Mouse (Mus musculus) liver, embryonic 12.5 days (tissue): ENCODE results near the gene Plxnd1. TPM values are rescaled to one million over a fixed set of nuclear protein-coding genes. Genes with fewer than 3 reads are reported as not detected.

Experiments used
- ATAC-seq: fragments of 200-750 bp; cut with Nextera tagmentation; 2 replicates; pipeline ENCODE4 v1.8.0; 2017; ENCODE audit warnings: moderate number of reproducible peaks, mild to moderate bottlenecking, moderate library complexity
- H3K27ac ChIP-seq: fragments of 300-500 bp; sonication (generic); 2 replicates; pipeline ENCODE4 v1.5.1; 2016; ENCODE audit warnings: mild to moderate bottlenecking
- H3K27me3 ChIP-seq: fragments of 300-500 bp; sonication (generic); replicated peaks from 2 replicates; pipeline ENCODE4 v1.6.1; 2016; ENCODE audit warnings: mild to moderate bottlenecking, moderate library complexity
- H3K36me3 ChIP-seq: fragments of 300-500 bp; sonication (generic); 2 replicates; pipeline ENCODE4 v1.6.1; 2016; ENCODE audit warnings: mild to moderate bottlenecking, moderate library complexity
- H3K4me1 ChIP-seq: fragments of 300-500 bp; sonication (generic); 2 replicates; pipeline ENCODE4 v1.6.1; 2016
- H3K4me2 ChIP-seq: fragments of 300-500 bp; sonication (generic); 2 replicates; pipeline ENCODE4 v1.6.1; 2016; ENCODE audit warnings: mild to moderate bottlenecking, moderate library complexity
- H3K4me3 ChIP-seq: fragments of 300-500 bp; sonication (generic); 2 replicates; pipeline ENCODE4 v1.5.1; 2016; ENCODE audit warnings: mild to moderate bottlenecking, moderate library complexity
- H3K9ac ChIP-seq: fragments of 300-500 bp; sonication (generic); 2 replicates; pipeline ENCODE4 v1.6.1; 2016; ENCODE audit warnings: mild to moderate bottlenecking, moderate library complexity
- H3K9me3 ChIP-seq: fragments of 300-500 bp; sonication (generic); replicated peaks from 2 replicates; pipeline ENCODE4 v1.6.1; 2016; ENCODE audit warnings: mild to moderate bottlenecking, moderate library complexity
- WGBS: fragments of 180-500 bp; shearing (Covaris S2); methylation state at CpG from one replicate; pipeline ENCODE4 v1.1.7; 2016; ENCODE audit not compliant: insufficient replicate concordance; 5-methylcytosine and 5-hydroxymethylcytosine counted together
- polyA plus RNA-seq: library from polyadenylated mRNA; unstranded; fragments of >200 nt; fragmentation: Nextera tagmentation; extraction: Ambion mirVana; gene quantifications from 2 replicates; pipeline ENCODE4 v1.2.1, GENCODE M21; 2016

Gene Plxnd1
- polyA plus RNA-seq, 1 experiment from 2014 or later: 16.2 TPM

DNA sequence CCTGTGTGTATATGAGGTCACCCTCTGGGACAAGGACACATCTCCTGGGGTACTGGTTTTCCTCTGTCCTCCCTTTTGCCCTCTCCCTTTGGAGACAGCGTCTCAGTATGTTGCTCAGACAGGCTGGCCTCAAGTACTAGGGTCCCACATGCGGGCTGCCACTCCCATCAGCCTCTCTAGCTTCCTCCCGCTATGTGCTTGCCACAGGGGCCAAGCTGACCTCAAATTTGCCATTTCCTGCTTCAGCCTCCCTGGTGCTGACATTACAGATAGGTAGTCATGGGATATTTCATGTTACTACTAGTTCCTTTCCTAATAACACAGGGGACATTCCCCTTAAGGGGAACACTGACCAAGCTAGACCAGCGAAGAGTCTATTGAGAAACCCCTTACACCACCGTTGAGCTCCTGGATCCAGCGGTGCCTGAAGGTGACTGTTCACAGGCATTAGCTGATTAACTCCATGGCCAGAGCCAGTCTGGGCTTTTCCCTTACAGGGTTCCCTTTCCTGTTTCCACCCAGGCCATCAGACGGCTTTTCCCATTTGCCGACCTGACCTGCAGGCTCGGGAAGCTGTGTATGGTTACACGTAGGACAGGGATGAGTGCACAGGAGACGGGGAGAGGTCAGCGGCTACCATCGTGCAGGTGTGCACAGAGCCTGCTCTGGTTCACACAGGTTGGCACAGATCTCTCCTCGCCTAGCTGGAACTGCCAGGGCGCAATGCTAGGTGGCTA is 21.5 kb downstream of the Plxnd1 start:
- no peak overlapping the region for H3K4me2 ChIP-seq
- peaks cover 22% of the 10 kb centered on the region; the same call in 1 of the 2 replicates for H3K4me1 ChIP-seq
- H3K36me3 ChIP-seq: peaks cover 3% of the 10 kb centered on the region
- H3K27me3 ChIP-seq: no peaks in the 10 kb centered on the region
- H3K4me3 ChIP-seq: no peak overlapping the region
- ATAC-seq: no peak
- H3K9me3 ChIP-seq: no peaks in the 10 kb centered on the region
- 75% methylated on average over 15 of the region's 15 CpGs for WGBS
- H3K9ac ChIP-seq: no peak overlapping the region
- H3K27ac ChIP-seq: no peak overlapping the region

- H3K36me3 ChIP-seq: peaks cover under 1% of the 10 kb centered on the region
- ATAC-seq: no peak
- no peak overlapping the region for H3K4me3 ChIP-seq
- 66% methylated on average over 7 of the region's 7 CpGs for WGBS
- H3K9ac ChIP-seq: no peak overlapping the region
- H3K4me2 ChIP-seq: no peak overlapping the region
- H3K9me3 ChIP-seq: no peaks in the 10 kb centered on the region
- H3K27ac ChIP-seq: no peak overlapping the region
- H3K27me3 ChIP-seq: no peaks in the 10 kb centered on the region
- peaks cover 23% of the 10 kb centered on the region; the same call in 1 of the 2 replicates for H3K4me1 ChIP-seq
These were observed 22.6 kb downstream of the Plxnd1 start for GRCm38 (mm10) chr6:115972083-115972764.

GRCm38 (mm10) chr6:115971273-115972060 is 23.3 kb downstream of the Plxnd1 start:
- H3K4me2 ChIP-seq: no peak overlapping the region
- no peak for ATAC-seq
- WGBS: 71% methylated on average over 13 of the region's 13 CpGs
- H3K27me3 ChIP-seq: no peaks in the 10 kb centered on the region
- H3K9me3 ChIP-seq: no peaks in the 10 kb centered on the region
- H3K27ac ChIP-seq: no peak overlapping the region
- no peak overlapping the region for H3K9ac ChIP-seq
- H3K36me3 ChIP-seq: no peaks in the 10 kb centered on the region; the same call in none of the 2 replicates
- H3K4me1 ChIP-seq: peaks cover 23% of the 10 kb centered on the region; the same call in 1 of the 2 replicates
- no peak overlapping the region for H3K4me3 ChIP-seq

DNA sequence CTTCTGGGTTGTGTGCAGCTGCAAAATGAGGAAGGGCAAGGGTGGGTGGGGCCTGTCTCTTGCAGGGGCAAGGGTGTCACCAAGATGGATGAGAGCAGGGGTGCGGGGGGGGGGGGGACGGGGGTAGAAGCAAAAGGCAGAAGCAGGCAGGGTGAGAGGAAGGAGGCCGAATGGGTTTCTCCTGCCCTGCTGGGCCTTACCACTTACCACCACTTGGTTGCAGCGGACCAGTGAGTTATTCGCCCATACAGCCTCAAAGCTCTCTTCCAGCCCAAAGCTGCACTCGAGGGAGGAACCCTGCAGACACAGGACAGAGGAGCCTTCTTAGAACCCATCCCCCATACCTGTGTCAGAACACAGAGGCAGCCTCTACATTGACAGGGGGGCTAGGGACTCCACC is 24.9 kb downstream of the Plxnd1 start:
- WGBS: 37% methylated on average over 4 of the region's 6 CpGs
- no peaks in the 10 kb centered on the region for H3K27me3 ChIP-seq
- H3K36me3 ChIP-seq: no peaks in the 10 kb centered on the region; the same call in 1 of the 2 replicates
- H3K9ac ChIP-seq: no peak overlapping the region
- H3K4me1 ChIP-seq: peaks cover 23% of the 10 kb centered on the region; the same call in 1 of the 2 replicates
- ATAC-seq: no peak
- H3K4me2 ChIP-seq: no peak overlapping the region
- H3K27ac ChIP-seq: no peak overlapping the region
- no peak overlapping the region for H3K4me3 ChIP-seq
- no peaks in the 10 kb centered on the region for H3K9me3 ChIP-seq

- Histone ChIP-seq H3K4me2 (no peak overlapping the region), H3K4me3 (no peak overlapping the region), H3K27ac (no peak overlapping the region), H3K36me3 (peaks cover under 1% of the 10 kb centered on the region; the same call in 1 of the 2 replicates), H3K9me3 (no peaks in the 10 kb centered on the region), H3K9ac (no peak overlapping the region), H3K27me3 (no peaks in the 10 kb centered on the region), H3K4me1 (peaks cover 23% of the 10 kb centered on the region; the same call in 1 of the 2 replicates)
- no peak for ATAC-seq
- 68% methylated on average over 9 of the region's 9 CpGs for WGBS
These were observed 25.7 kb downstream of the Plxnd1 start for GRCm38 (mm10) chr6:115969103-115969502.

DNA sequence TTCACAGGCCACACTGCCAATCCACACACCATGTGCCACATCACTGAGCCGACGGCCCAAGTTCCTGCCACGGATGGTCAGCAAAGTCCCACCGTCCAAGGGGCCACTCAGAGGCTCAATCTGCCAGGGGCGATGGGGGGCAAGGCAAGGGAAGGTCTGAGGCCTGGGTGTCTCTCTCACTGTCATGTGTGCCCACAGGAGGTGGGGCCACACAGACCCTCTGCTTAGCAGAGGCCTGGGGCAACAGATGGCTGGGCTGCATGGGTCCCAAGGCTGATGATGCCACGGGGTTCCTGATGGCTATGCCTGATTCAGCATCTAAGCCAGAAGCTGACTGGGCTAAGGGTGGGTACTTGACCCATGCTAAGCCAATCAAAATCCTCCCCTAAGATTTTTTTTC is 26.1 kb downstream of the Plxnd1 start:
- no peak overlapping the region for H3K9ac ChIP-seq
- no peak overlapping the region for H3K4me2 ChIP-seq
- no peak overlapping the region for H3K27ac ChIP-seq
- H3K4me1 ChIP-seq: peaks cover 23% of the 10 kb centered on the region; the same call in 1 of the 2 replicates
- ATAC-seq: no peak
- peaks cover 3% of the 10 kb centered on the region; the same call in 1 of the 2 replicates for H3K36me3 ChIP-seq
- no peaks in the 10 kb centered on the region for H3K9me3 ChIP-seq
- no peak overlapping the region for H3K4me3 ChIP-seq
- H3K27me3 ChIP-seq: peaks cover under 1% of the 10 kb centered on the region; the same call in 1 of the 2 replicates
- 71% methylated on average over 6 of the region's 6 CpGs for WGBS

GRCm38 (mm10) chr6:115968086-115968485 is 26.7 kb downstream of the Plxnd1 start:
- ATAC-seq: no peak

DNA sequence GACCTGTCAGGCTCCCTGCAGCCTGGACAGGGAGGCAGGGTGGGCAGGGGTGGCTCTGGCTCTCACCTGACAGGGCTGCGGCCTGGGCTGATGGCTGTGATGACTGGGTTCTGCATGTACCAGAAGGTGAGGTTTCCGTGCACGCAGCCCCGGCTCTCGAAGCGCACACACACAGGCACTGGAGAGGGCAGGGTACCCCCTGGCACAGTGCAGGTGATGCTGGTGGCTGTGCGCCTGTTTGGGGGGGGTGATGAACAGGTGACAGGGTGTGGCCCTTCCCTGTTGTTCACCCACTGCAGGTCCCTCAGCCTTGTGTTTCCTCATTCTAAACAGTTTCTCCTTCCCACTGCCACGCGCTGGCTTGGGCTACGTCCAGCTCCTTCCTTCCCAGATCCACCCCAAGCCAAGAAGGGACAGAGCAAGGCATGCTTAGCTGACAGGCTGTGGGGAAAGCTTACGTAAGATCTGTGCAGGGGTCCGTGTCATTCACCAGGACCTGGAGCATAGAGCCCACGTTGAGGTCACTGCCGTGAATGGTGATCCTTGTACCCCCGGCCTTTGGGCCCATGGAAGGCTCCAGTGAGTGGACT is 27.4 kb downstream of the Plxnd1 start:
- H3K4me1 ChIP-seq: peaks cover 14% of the 10 kb centered on the region; the same call in 1 of the 2 replicates
- H3K27ac ChIP-seq: no peak overlapping the region
- H3K27me3 ChIP-seq: peaks cover 6% of the 10 kb centered on the region; the same call in 1 of the 2 replicates
- ATAC-seq: no peak
- 78% methylated on average over 15 of the region's 15 CpGs for WGBS
- no peak overlapping the region for H3K4me3 ChIP-seq
- peaks cover 7% of the 10 kb centered on the region; the same call in 1 of the 2 replicates for H3K36me3 ChIP-seq
- no peaks in the 10 kb centered on the region for H3K9me3 ChIP-seq
- H3K4me2 ChIP-seq: no peak overlapping the region
- no peak overlapping the region for H3K9ac ChIP-seq

More at GRCm38 (mm10) chr6:115968086-115968485, 26.7 kb downstream of the Plxnd1 start:
- H3K27me3 ChIP-seq: peaks cover 6% of the 10 kb centered on the region; the same call in 1 of the 2 replicates
- no peak overlapping the region for H3K4me3 ChIP-seq
- H3K27ac ChIP-seq: no peak overlapping the region
- H3K9me3 ChIP-seq: no peaks in the 10 kb centered on the region
- peaks cover 21% of the 10 kb centered on the region; the same call in 1 of the 2 replicates for H3K4me1 ChIP-seq
- no peak overlapping the region for H3K4me2 ChIP-seq
- WGBS: 70% methylated on average over 5 of the region's 5 CpGs
- H3K36me3 ChIP-seq: peaks cover 6% of the 10 kb centered on the region; the same call in 1 of the 2 replicates
- no peak overlapping the region for H3K9ac ChIP-seq

DNA sequence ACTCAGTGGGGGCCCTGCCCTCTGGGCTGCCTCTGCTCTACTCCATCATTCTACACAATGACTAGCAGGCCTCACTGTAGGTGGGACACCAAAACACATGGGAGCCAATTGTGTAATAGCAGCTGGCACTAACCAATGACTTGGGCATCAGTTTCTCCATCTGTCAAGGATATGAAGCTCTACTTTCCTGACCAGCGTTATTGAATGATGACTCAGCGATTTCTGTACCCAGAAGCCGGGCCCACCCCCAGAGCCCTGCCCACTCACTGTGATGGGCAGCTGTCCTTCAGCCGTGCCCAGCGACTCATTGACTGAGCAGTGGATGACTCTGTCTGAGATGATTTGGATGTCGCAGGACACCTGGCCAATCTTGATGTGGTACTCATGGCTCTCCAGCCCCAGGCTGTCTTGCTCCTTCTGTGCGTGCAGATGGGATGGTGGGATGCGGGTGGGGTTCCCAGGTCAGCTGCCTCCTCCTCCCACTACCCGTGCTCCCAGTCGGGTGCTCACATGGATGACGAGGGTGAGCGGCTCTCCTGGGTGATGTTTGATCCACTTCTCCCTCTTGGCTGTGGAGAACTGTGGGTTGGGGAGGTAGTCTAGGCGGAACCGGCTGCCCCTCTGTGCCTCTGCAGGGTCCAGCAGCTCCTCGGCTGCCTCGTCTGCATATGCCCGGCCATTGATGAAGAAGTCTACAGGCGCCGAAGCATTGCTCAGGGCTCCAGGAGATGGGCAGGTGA is 28.4 kb downstream of the Plxnd1 start:
- no peak overlapping the region for H3K9ac ChIP-seq
- H3K4me1 ChIP-seq: peaks cover 6% of the 10 kb centered on the region; the same call in 1 of the 2 replicates
- peaks cover 6% of the 10 kb centered on the region; the same call in 1 of the 2 replicates for H3K27me3 ChIP-seq
- H3K9me3 ChIP-seq: no peaks in the 10 kb centered on the region
- 76% methylated on average over 19 of the region's 19 CpGs for WGBS
- no peak for ATAC-seq
- no peak overlapping the region for H3K4me2 ChIP-seq
- no peak overlapping the region for H3K27ac ChIP-seq
- peaks cover 7% of the 10 kb centered on the region; the same call in 1 of the 2 replicates for H3K36me3 ChIP-seq
- no peak overlapping the region for H3K4me3 ChIP-seq

- no peak for ATAC-seq
- Histone ChIP-seq H3K9ac (no peak overlapping the region), H3K4me2 (no peak overlapping the region), H3K4me3 (no peak overlapping the region), H3K36me3 (peaks cover 20% of the 10 kb centered on the region), H3K27me3 (peaks cover 6% of the 10 kb centered on the region; the same call in 1 of the 2 replicates), H3K27ac (no peak overlapping the region), H3K4me1 (peaks cover 4% of the 10 kb centered on the region; the same call in 1 of the 2 replicates), H3K9me3 (no peaks in the 10 kb centered on the region)
- 71% methylated on average over 9 of the region's 9 CpGs for WGBS
These were observed 31.1 kb downstream of the Plxnd1 start for GRCm38 (mm10) chr6:115963656-115964055.
